ENCODE assay signal across 15 mouse cellular contexts in genomic region chr1:179108759-179109158, GRCm38 (mm10).
DNase-seq lines count a peak whose midpoint lies in the region; ATAC-seq and TF ChIP-seq lines count a peak whose summit lies in the region.
"Had no signal": no experiment of that assay in that cellular context is flagged by ENCODE, and none has a peak within 500 bp of the region (broad histone marks: within the 10 kb centered on the region; RNA-seq: fewer than 3 reads in every experiment).

No protein-coding gene starts in this region.

- 35% methylated on average over 7 of the region's 7 CpGs for WGBS in heart, adult 2 months
- 15% methylated on average over 7 of the region's 7 CpGs for WGBS in forebrain, embryonic 16.5 days
- 6% methylated on average over 7 of the region's 7 CpGs for WGBS in liver, embryonic 14.5 days (ENCODE audit: insufficient replicate concordance)

- TF ChIP-seq EP300 in heart, adult 2 months (IDR thresholded peaks at IDR 0.05; ENCODE audit: insufficient read depth, low read depth, low read length), result no peak
- TF ChIP-seq EP300 in liver, embryonic 14.5 days (IDR thresholded peaks at IDR 0.05; ENCODE audit: low read depth), result no peak

- peak; percentile 18 for DNase-seq in heart, adult 11 months
- no peak for DNase-seq in heart, adult 2 months
- DNase-seq in c-Kit-positive CD71-positive TER-119-positive erythroid progenitor cells, embryonic 14.5 days (ENCODE audit: low spot score), result peak; percentile 9
- DNase-seq in liver, embryonic 14.5 days (ENCODE audit: low read depth in 3 of 3, low spot score in 3 of 3), result peak in 1 of 3 experiments; percentile 9
- no peak for DNase-seq in spleen, adult 12 weeks (ENCODE audit: low spot score)
- no peak for DNase-seq in urinary bladder, adult 2 months (ENCODE audit: low spot score)
- DNase-seq in kidney, adult 18-20 months, result no peak
- DNase-seq: cerebellum, adult 2 months; gastrocnemius, postnatal 25 days; kidney, adult 2 months; kidney, postnatal 4 days; lung, adult 18-20 months had no signal

- ATAC-seq in forebrain, embryonic 16.5 days, result peak; percentile 24; the same call in 1 of the 2 replicates
- ATAC-seq in liver, embryonic 14.5 days (ENCODE audit: insufficient read depth), result peak; percentile 52; the same call in 1 of the 2 replicates

- H3K79me2 ChIP-seq in heart, adult 2 months (replicated peaks; ENCODE audit: control insufficient read depth, insufficient read depth, low read length), result no peaks in the 10 kb centered on the region

- H3K36me3 ChIP-seq in heart, adult 2 months (ENCODE audit: control insufficient read depth, insufficient read depth, low read length), result no peaks in the 10 kb centered on the region
- no peaks in the 10 kb centered on the region for H3K36me3 ChIP-seq in forebrain, embryonic 16.5 days (ENCODE audit: control insufficient read depth, insufficient read depth)
- no peaks in the 10 kb centered on the region for H3K36me3 ChIP-seq in liver, embryonic 14.5 days (replicated peaks; ENCODE audit: control insufficient read depth, insufficient read depth, low read depth)
- H3K36me3 ChIP-seq: hindbrain, embryonic 13.5 days had no signal

- no peaks in the 10 kb centered on the region for H3K27me3 ChIP-seq in heart, adult 2 months (ENCODE audit: control insufficient read depth, insufficient read depth, low read length)
- H3K27me3 ChIP-seq in forebrain, embryonic 16.5 days (replicated peaks; ENCODE audit: control insufficient read depth, insufficient read depth, low read length), result peaks cover 18% of the 10 kb centered on the region
- H3K27me3 ChIP-seq in liver, embryonic 14.5 days (ENCODE audit: control insufficient read depth, insufficient read depth, low read length), result no peaks in the 10 kb centered on the region
- H3K27me3 ChIP-seq: megakaryocyte, embryonic 14.5 days had no signal

- H3K27ac ChIP-seq in heart, adult 2 months, result no peak overlapping the region
- H3K27ac ChIP-seq in forebrain, embryonic 16.5 days (ENCODE audit: low read length), result no peak overlapping the region
- H3K27ac ChIP-seq in liver, embryonic 14.5 days, result no peak overlapping the region
- H3K27ac ChIP-seq: hindbrain, embryonic 13.5 days had no signal

- H3K4me3 ChIP-seq in heart, adult 2 months, result no peak overlapping the region
- H3K4me3 ChIP-seq in forebrain, embryonic 16.5 days (replicated peaks; ENCODE audit: low read length), result no peak overlapping the region
- H3K4me3 ChIP-seq in liver, embryonic 14.5 days (ENCODE audit: insufficient read depth in 1 of 2, low read depth in 2 of 2, low read length in 2 of 2), result peak overlapping the region in 1 of 2 experiments; percentile 8; a peak in 2 of 4 replicates
- H3K4me3 ChIP-seq: hindbrain, embryonic 13.5 days; megakaryocyte, embryonic 14.5 days had no signal

- intact Hi-C loops in heart, adult 2 months (cut with DNase I), result no loop called here

- H3K4me1 ChIP-seq in heart, adult 2 months (ENCODE audit: control insufficient read depth, insufficient read depth, low read length), result no peaks in the 10 kb centered on the region
- H3K4me1 ChIP-seq in forebrain, embryonic 16.5 days (replicated peaks; ENCODE audit: control insufficient read depth, insufficient read depth, low read length), result peaks cover 23% of the 10 kb centered on the region
- peaks cover 0 to 16% of the 10 kb centered on the region in 2 experiments; a peak in 3 of 4 replicates for H3K4me1 ChIP-seq in liver, embryonic 14.5 days (replicated peaks; ENCODE audit: control insufficient read depth in 2 of 2, insufficient read depth in 2 of 2, low read length in 1 of 2)
- H3K4me1 ChIP-seq: megakaryocyte, embryonic 14.5 days had no signal

- peak overlapping the region; percentile 28 for H3K4me2 ChIP-seq in forebrain, embryonic 16.5 days (ENCODE audit: low read length)
- H3K4me2 ChIP-seq in liver, embryonic 14.5 days (ENCODE audit: low read depth), result peak overlapping the region; percentile 48
- H3K4me2 ChIP-seq: hindbrain, embryonic 13.5 days had no signal

- no peak overlapping the region for H3K9ac ChIP-seq in heart, adult 2 months (ENCODE audit: low read depth, low read length)
- no peak overlapping the region for H3K9ac ChIP-seq in forebrain, embryonic 16.5 days (replicated peaks; ENCODE audit: low read depth, low read length)
- H3K9ac ChIP-seq in liver, embryonic 14.5 days (replicated peaks), result no peak overlapping the region
- H3K9ac ChIP-seq: hindbrain, embryonic 13.5 days had no signal

- H3K9me3 ChIP-seq in forebrain, embryonic 16.5 days (ENCODE audit: control insufficient read depth, low read length), result no peaks in the 10 kb centered on the region
- H3K9me3 ChIP-seq in liver, embryonic 14.5 days (ENCODE audit: control insufficient read depth, low read length), result no peaks in the 10 kb centered on the region
- H3K9me3 ChIP-seq: hindbrain, embryonic 13.5 days had no signal

- TF ChIP-seq CTCF in heart, adult 2 months (IDR thresholded peaks at IDR 0.05), result no peak
- no peak for TF ChIP-seq CTCF in liver, embryonic 14.5 days (IDR thresholded peaks at IDR 0.05; ENCODE audit: low read depth)

- TF ChIP-seq POLR2A in heart, adult 2 months (IDR thresholded peaks at IDR 0.05; ENCODE audit: insufficient read depth, low read depth, low read length), result no peak

Comparison
In these comparisons a context has a peak if more than half of its experiments do, and no peak if none do; other contexts are left out.
1. DNase-seq: peak in heart, adult 11 months (single experiment) and c-Kit-positive CD71-positive TER-119-positive erythroid progenitor cells, embryonic 14.5 days (single experiment); none in heart, adult 2 months (0 of 2), spleen, adult 12 weeks (single experiment), urinary bladder, adult 2 months (single experiment) and kidney, adult 18-20 months (single experiment).